Mouse (Mus musculus) cerebellum, adult 2 months (tissue): ENCODE measurements around the gene Cops6.

Experiments
- CTCF ChIP-seq: fragments of 200-500 bp; IDR thresholded peaks from 2 replicates; pipeline ENCODE4 v1.5.1; 2011; ENCODE audit warnings: low read depth, mild to moderate bottlenecking, control low read depth, low read length, moderate library complexity, borderline replicate concordance; ENCODE audit not compliant: insufficient read depth
- POLR2A ChIP-seq: fragments of 200-500 bp; IDR thresholded peaks from 2 replicates; pipeline ENCODE4 v1.6.1; 2011; ENCODE audit warnings: low read length, control low read depth, borderline replicate concordance; ENCODE audit not compliant: insufficient read depth

DNA sequence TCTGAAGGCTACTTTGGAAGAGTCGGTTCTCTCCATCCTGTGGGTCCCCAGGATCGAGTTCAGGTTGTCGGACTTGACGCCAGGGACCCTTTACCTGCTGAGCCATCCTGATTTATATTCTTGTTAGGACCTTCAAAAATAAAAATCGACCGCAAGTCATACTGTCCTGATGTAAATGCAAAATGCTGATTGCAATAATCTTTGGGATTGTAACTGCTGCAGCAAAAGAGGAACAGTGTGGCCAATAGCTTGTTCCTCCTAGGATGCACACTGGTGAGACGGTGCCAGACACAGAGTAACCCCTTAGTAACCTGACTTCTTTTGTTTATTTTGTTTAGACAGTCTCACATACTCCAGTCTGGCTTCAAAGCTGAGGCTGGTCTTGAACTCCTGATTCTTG, 34.6 kb downstream of the Cops6 start:
- no peak for TF ChIP-seq CTCF
- TF ChIP-seq POLR2A: no peak
